Mouse (Mus musculus): ENCODE data around the gene Musk. TPM values are rescaled to one million over a fixed set of nuclear protein-coding genes. Genes with fewer than 3 reads are reported as not detected.

The Musk gene
- total and polyA plus RNA-seq, 3 experiments, result not detected

- H3K9ac ChIP-seq (ENCODE audit: control insufficient read depth, low read depth, low read length, poor library complexity, severe bottlenecking), result no peak overlapping the region
- no peaks in the 10 kb centered on the region for H3K27me3 ChIP-seq (ENCODE audit: control insufficient read depth in 1 of 2, insufficient read depth in 2 of 2, low read length in 2 of 2)
- H3K9me3 ChIP-seq (replicated peaks; ENCODE audit: insufficient read depth, low read length), result no peaks in the 10 kb centered on the region
- no peak overlapping the region for H3K27ac ChIP-seq (ENCODE audit: control insufficient read depth, low read depth, low read length)
- no peak for DNase-seq (ENCODE audit: low read depth, low spot score)
- no peaks in the 10 kb centered on the region for H3K79me2 ChIP-seq (ENCODE audit: control insufficient read depth, insufficient read depth, low read length, poor library complexity)
- H3K36me3 ChIP-seq (ENCODE audit: control insufficient read depth in 1 of 2, insufficient read depth in 2 of 2, low read length in 2 of 2), result no peaks in the 10 kb centered on the region
- H3K4me1 ChIP-seq (ENCODE audit: control insufficient read depth in 1 of 2, insufficient read depth in 2 of 2, low read length in 2 of 2), result no peaks in the 10 kb centered on the region
- H3K4me3 ChIP-seq (ENCODE audit: control insufficient read depth in 1 of 2, insufficient read depth in 1 of 2, low read depth in 2 of 2, low read length in 2 of 2), result no peak overlapping the region
- TF ChIP-seq MAZ (IDR thresholded peaks at IDR 0.05; ENCODE audit: low read depth, low read length), result no peak
- no peak for TF ChIP-seq NRF1 (IDR thresholded peaks at IDR 0.05; ENCODE audit: insufficient read depth, low read depth, low read length, poor library complexity, severe bottlenecking)
- no peak for TF ChIP-seq ZNF384 (IDR thresholded peaks at IDR 0.05; ENCODE audit: low read depth, low read length)
- no peak for TF ChIP-seq GATA1 (IDR thresholded peaks at IDR 0.05; ENCODE audit: low read depth, low read length)
- no peak for TF ChIP-seq EP300 (IDR thresholded peaks at IDR 0.05; ENCODE audit: low read depth in 1 of 2, low read length in 2 of 2)
- TF ChIP-seq HCFC1 (IDR thresholded peaks at IDR 0.05; ENCODE audit: low read depth, low read length), result no peak
- no peak for TF ChIP-seq ZKSCAN1 (IDR thresholded peaks at IDR 0.05; ENCODE audit: low read depth, low read length)
- no peak for TF ChIP-seq USF1 (IDR thresholded peaks at IDR 0.05; ENCODE audit: low read depth, low read length)
- TF ChIP-seq TCF12 (IDR thresholded peaks at IDR 0.05; ENCODE audit: low read depth, low read length), result no peak
- TF ChIP-seq TAL1 (IDR thresholded peaks at IDR 0.05; ENCODE audit: low read length), result no peak
- no peak for TF ChIP-seq NELFE (IDR thresholded peaks at IDR 0.05; ENCODE audit: low read depth, low read length)
- no peak for TF ChIP-seq MXI1 (IDR thresholded peaks at IDR 0.05; ENCODE audit: low read depth, low read length)
Observed at GRCm38 (mm10) chr4:58365321-58365720, 79.6 kb downstream of the Musk start.

- no peak overlapping the region for H3K9ac ChIP-seq (ENCODE audit: control insufficient read depth, low read depth, low read length, poor library complexity, severe bottlenecking)
- no peaks in the 10 kb centered on the region for H3K79me2 ChIP-seq (ENCODE audit: control insufficient read depth, insufficient read depth, low read length, poor library complexity)
- no peak for DNase-seq (ENCODE audit: low read depth, low spot score)
- no peaks in the 10 kb centered on the region for H3K27me3 ChIP-seq (ENCODE audit: control insufficient read depth in 1 of 2, insufficient read depth in 2 of 2, low read length in 2 of 2)
- TF ChIP-seq USF2 (IDR thresholded peaks at IDR 0.05; ENCODE audit: borderline replicate concordance in 1 of 2, insufficient read depth in 1 of 2, low read depth in 1 of 2, low read length in 2 of 2) (no peak), BHLHE40 (IDR thresholded peaks at IDR 0.05; ENCODE audit: borderline replicate concordance, low read depth, low read length) (no peak), UBTF (IDR thresholded peaks at IDR 0.05; ENCODE audit: borderline replicate concordance, insufficient read depth, low read depth, low read length) (no peak), ZKSCAN1 (IDR thresholded peaks at IDR 0.05; ENCODE audit: low read depth, low read length) (no peak), TAL1 (IDR thresholded peaks at IDR 0.05; ENCODE audit: low read length) (no peak), NELFE (IDR thresholded peaks at IDR 0.05; ENCODE audit: low read depth, low read length) (no peak), MXI1 (IDR thresholded peaks at IDR 0.05; ENCODE audit: low read depth, low read length) (no peak), MAFK (IDR thresholded peaks at IDR 0.05; ENCODE audit: borderline replicate concordance, low read depth, low read length) (no peak), RCOR1 (IDR thresholded peaks at IDR 0.05; ENCODE audit: low read depth, low read length) (no peak), ELF1 (IDR thresholded peaks at IDR 0.05; ENCODE audit: low read depth, low read length) (no peak), GABPA (IDR thresholded peaks at IDR 0.05; ENCODE audit: low read depth, low read length) (no peak), POLR2AphosphoS5 (IDR thresholded peaks at IDR 0.05; ENCODE audit: borderline replicate concordance, low read depth, low read length) (no peak), JUND (IDR thresholded peaks at IDR 0.05; ENCODE audit: low read depth, low read length) (no peak), USF1 (IDR thresholded peaks at IDR 0.05; ENCODE audit: low read depth, low read length) (no peak), MAX (IDR thresholded peaks at IDR 0.05; ENCODE audit: low read length) (no peak), GATA1 (IDR thresholded peaks at IDR 0.05; ENCODE audit: low read depth, low read length) (no peak), KAT2A (conservative IDR thresholded peaks at IDR 0.05; ENCODE audit: low read depth, low read length) (no peak), CTCF (IDR thresholded peaks at IDR 0.05 in 2 of 3, conservative IDR thresholded peaks at IDR 0.05 in 1 of 3; ENCODE audit: control insufficient read depth in 1 of 3, insufficient read depth in 1 of 3, low read depth in 2 of 3, low read length in 3 of 3, poor library complexity in 1 of 3, severe bottlenecking in 1 of 3) (no peak)
- no peaks in the 10 kb centered on the region for H3K4me1 ChIP-seq (ENCODE audit: control insufficient read depth in 1 of 2, insufficient read depth in 2 of 2, low read length in 2 of 2)
- H3K9me3 ChIP-seq (replicated peaks; ENCODE audit: insufficient read depth, low read length), result no peaks in the 10 kb centered on the region
- no peak overlapping the region for H3K27ac ChIP-seq (ENCODE audit: control insufficient read depth, low read depth, low read length)
- no peaks in the 10 kb centered on the region for H3K36me3 ChIP-seq (ENCODE audit: control insufficient read depth in 1 of 2, insufficient read depth in 2 of 2, low read length in 2 of 2)
- H3K4me3 ChIP-seq (ENCODE audit: control insufficient read depth in 1 of 2, insufficient read depth in 1 of 2, low read depth in 2 of 2, low read length in 2 of 2), result no peak overlapping the region
Observed at GRCm38 (mm10) chr4:58371106-58371505, 85.3 kb downstream of the Musk start.
